Mouse (Mus musculus): Measurements from ENCODE around the gene Zfp606.

GRCm38 (mm10) chr7:12483771-12484170 lies 5.7 kb downstream of the Zfp606 start:
- no peak for TF ChIP-seq POLR2A (IDR thresholded peaks at IDR 0.05; ENCODE audit: low read depth, low read length)
- no peak for TF ChIP-seq CTCF (IDR thresholded peaks at IDR 0.05; ENCODE audit: extremely low read depth, insufficient read depth, insufficient read length, insufficient replicate concordance)
